Mouse (Mus musculus) gastrocnemius, postnatal 25 days (tissue): ENCODE results near the gene Tmem245. TPM values are rescaled to one million over a fixed set of nuclear protein-coding genes. Genes with fewer than 3 reads are reported as not detected.

Source experiments
- microRNA-seq, 2 experiments: library from miRNA; unstranded; fragments of <30 nt; microRNA quantifications; one replicate each; pipeline ENCODE4 v1.2.0; 2021; ENCODE audit warnings: borderline replicate concordance in 2 of 2
- total RNA-seq, 2 experiments: library from RNA; stranded (reverse); gene quantifications; 1 replicate in 1 of 2; 2 replicates in 1 of 2; pipeline ENCODE4 v1.2.3; 2021

Tmem245 gene
- total RNA-seq, 2 experiments from 2014 or later: 17.1 to 19.2 TPM

Small RNA genes lying within 50 kb of the gene (microRNA-seq; reads per million reads assigned to microRNA genes)
- 46.4 to 57.2 reads per million in 2 experiments for gene Mir32

Other genes starting within 250 kb of the Tmem245 start
- not detected for gene Gm26657, start 207.4 kb downstream of the Tmem245 start, total RNA-seq
- not detected for gene Actl7b, start 206.0 kb downstream of the Tmem245 start, total RNA-seq
- not detected for gene Actl7a, start 204.0 kb downstream of the Tmem245 start, total RNA-seq
- 10 to 100 TPM; 19.4 to 20.5 TPM for gene Elp1, start 145.1 kb downstream of the Tmem245 start, total RNA-seq
- gene Fam206a, start 145.1 kb downstream of the Tmem245 start, total RNA-seq: 1 to 10 TPM; 1.7 TPM
- 10 to 100 TPM in 1 of 2 experiments, 1 to 10 TPM in 1; 9.9 to 11.7 TPM for gene Ctnnal1, start 82.2 kb downstream of the Tmem245 start, total RNA-seq
- gene Frrs1l, start 43.0 kb upstream of the Tmem245 start, total RNA-seq: not detected
- 1 to 10 TPM; 2.4 to 2.5 TPM for gene Epb41l4b, start 196.0 kb upstream of the Tmem245 start, total RNA-seq